Mouse (Mus musculus): ENCODE measurements around the gene Csrnp3.

DNA sequence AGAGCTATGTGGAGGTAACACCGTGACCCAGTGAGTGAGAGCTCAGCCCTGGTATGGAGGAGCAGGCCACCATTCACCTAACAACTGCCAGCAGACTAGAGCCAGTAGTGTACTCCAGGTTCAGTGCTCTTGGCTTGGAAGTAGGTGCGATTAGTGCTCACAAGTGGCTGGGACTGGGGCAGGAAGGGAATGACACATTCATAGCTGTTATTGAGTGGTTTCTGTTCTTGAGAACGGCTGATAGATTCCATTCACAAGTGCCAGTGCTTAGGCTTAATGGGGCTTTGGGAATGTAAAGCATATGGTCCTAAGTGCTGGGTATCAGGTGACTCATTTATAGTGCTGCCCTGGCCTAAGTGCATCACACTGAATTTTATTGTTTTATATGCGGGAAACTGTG, 136.4 kb downstream of the Csrnp3 start:
- no peak for TF ChIP-seq CTCF (IDR thresholded peaks at IDR 0.05; ENCODE audit: low read depth, low read length)
- TF ChIP-seq GATA1 (IDR thresholded peaks at IDR 0.05; ENCODE audit: borderline replicate concordance, low read length), result no peak
- no peak for TF ChIP-seq POLR2AphosphoS5 (IDR thresholded peaks at IDR 0.05; ENCODE audit: insufficient replicate concordance, low read depth, low read length)
- no peak for TF ChIP-seq TAL1 (conservative IDR thresholded peaks at IDR 0.05; ENCODE audit: low read depth, low read length)
- TF ChIP-seq GATA2 (IDR thresholded peaks at IDR 0.05; ENCODE audit: borderline replicate concordance, low read depth, low read length), result no peak

Data from G1E (cell line).